Mouse (Mus musculus): ENCODE measurements around the gene Tacc3.

- TF ChIP-seq CTCF (conservative IDR thresholded peaks at IDR 0.05; ENCODE audit: low read length) (no peak), NANOG (IDR thresholded peaks at IDR 0.05; ENCODE audit: borderline replicate concordance, low read length) (no peak), POU5F1 (IDR thresholded peaks at IDR 0.05; ENCODE audit: borderline replicate concordance, low read length) (no peak)
These were observed 39.6 kb downstream of the Tacc3 start for GRCm38 (mm10) chr5:33697534-33697933.

All from E14TG2a.4 (cell line).